Mouse (Mus musculus) heart, postnatal 0 days (tissue): Measurements from ENCODE around the gene Atp10a.

ENCODE experiments used
- CTCF ChIP-seq: IDR thresholded peaks from 2 replicates; pipeline ENCODE4 v1.5.1; 2016; ENCODE audit warnings: antibody characterized with exemption, control low read depth, low read depth
- EP300 ChIP-seq: IDR thresholded peaks from 2 replicates; pipeline ENCODE4 v1.6.1; 2016; ENCODE audit warnings: antibody characterized with exemption, low read depth

- no peak for TF ChIP-seq CTCF
- TF ChIP-seq EP300, result no peak
These were observed 30.6 kb downstream of the Atp10a start for GRCm38 (mm10) chr7:58686573-58686972.
